Mouse (Mus musculus) small intestine, adult 2 months (tissue): ENCODE measurements around the gene Efna4.

Experiments used
- CTCF ChIP-seq: fragments of 200-500 bp; IDR thresholded peaks from 2 replicates; pipeline ENCODE4 v1.5.1; 2012; ENCODE audit warnings: low read depth, mild to moderate bottlenecking, control low read depth, inconsistent platforms, low read length, moderate library complexity, mixed read lengths; ENCODE audit not compliant: insufficient replicate concordance, insufficient read length; ENCODE audit errors: extremely low read depth
- POLR2A ChIP-seq: fragments of 200-500 bp; IDR thresholded peaks from 2 replicates; pipeline ENCODE4 v1.6.1; 2012; ENCODE audit warnings: low read depth, mild to moderate bottlenecking, control low read depth, inconsistent platforms, low read length, moderate library complexity

DNA sequence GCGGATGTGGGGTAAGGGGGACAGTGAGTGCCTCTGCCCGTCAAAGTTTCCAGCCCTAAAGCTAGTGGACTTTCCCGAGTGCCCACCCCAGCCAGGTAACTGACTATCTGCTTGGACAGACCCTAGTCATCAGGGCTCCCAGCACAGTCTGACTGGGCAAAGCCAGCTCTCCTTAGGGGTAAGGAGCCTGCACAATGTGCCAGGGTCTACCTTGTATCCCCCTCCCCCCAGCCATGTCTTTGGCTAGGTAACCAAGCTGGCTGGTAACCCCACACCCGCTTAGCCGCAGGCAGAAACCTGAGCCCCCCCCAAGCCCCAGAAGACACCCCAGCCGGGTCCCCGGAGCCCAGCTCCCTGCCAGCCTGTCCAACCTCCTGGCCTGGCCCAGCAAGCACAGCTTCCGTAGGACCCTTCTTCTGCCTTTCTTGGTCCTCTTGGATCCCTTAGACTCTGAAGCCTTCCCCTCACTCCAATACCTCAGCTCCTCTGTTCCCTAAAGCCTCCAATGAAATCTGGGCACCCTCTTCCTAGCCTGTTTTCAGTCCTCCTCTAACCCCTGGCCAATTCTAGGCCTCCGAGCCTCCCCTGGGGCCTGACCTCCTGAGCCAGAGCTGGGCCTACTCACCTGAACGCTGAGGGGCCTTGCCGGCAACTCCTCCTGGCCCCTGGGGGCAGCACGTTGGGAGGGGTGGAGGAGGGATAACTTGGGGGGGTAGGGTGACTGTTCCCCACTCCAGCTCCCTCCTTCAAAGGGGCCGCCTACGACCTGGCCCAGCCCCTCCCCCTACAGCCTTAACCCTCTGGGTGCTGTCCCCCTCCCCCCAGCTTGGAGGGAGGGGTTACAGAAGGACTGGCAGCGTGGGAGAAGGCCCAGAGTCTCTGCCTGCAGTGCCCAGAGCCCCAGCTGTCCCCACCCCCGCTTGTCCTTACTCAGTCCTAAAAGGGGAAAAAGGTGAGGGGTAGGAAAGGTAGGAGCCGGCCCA lies 48.9 kb upstream of the Efna4 start:
- TF ChIP-seq CTCF: no peak
- TF ChIP-seq POLR2A: no peak
